Mouse (Mus musculus) layer of hippocampus, adult 2 months (tissue): ENCODE results near the gene Ntm. TPM values are rescaled to one million over a fixed set of nuclear protein-coding genes. Genes with fewer than 3 reads are reported as not detected.

Experiments used
- DNase-seq, 2 experiments: peaks; one replicate each; pipeline ENCODE4 v3.0.0; 2022; ENCODE audit warnings: low spot score in 2 of 2
- H3K27ac ChIP-seq: fragments of 200-600 bp; 2 replicates; pipeline ENCODE4 v1.8.1; 2022
- H3K4me3 ChIP-seq: fragments of 200-600 bp; 2 replicates; pipeline ENCODE4 v1.8.1; 2022; ENCODE audit warnings: mild to moderate bottlenecking
- CTCF ChIP-seq: fragments of 200-600 bp; conservative IDR thresholded peaks from 2 replicates; pipeline ENCODE4 v1.8.1; 2022; ENCODE audit warnings: antibody characterized with exemption, mild to moderate bottlenecking, moderate library complexity
- total RNA-seq, 2 experiments: library from RNA; stranded (reverse); gene quantifications; 2 replicates each; pipeline ENCODE4 v1.2.3; 2021

Gene Ntm
- total RNA-seq, 2 experiments from 2014 or later: 132 to 141 TPM

DNA sequence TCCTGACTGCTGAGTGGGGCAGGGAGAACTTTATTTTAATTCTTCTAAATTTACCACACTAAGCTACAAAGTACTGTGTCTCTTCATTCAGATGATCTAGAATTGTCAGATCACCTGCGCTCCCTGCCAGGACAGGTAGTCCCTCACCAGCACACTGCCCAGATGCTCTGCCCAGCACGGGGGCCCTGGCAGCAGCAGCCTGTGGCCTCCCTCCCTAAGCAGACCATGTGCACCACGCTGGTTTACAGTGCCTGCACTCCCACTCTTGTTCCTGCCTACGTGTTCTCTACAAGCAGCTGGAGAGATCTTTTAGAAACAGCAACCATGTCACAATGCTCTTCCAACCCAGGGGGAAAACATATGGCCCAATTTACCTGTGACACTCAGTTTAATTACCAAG lies 490.7 kb downstream of the Ntm start:
- no peak for DNase-seq
- no peak for TF ChIP-seq CTCF
- Histone ChIP-seq H3K27ac (peak overlapping the region; percentile 46; the same call in 1 of the 2 replicates), H3K4me3 (no peak overlapping the region)

DNA sequence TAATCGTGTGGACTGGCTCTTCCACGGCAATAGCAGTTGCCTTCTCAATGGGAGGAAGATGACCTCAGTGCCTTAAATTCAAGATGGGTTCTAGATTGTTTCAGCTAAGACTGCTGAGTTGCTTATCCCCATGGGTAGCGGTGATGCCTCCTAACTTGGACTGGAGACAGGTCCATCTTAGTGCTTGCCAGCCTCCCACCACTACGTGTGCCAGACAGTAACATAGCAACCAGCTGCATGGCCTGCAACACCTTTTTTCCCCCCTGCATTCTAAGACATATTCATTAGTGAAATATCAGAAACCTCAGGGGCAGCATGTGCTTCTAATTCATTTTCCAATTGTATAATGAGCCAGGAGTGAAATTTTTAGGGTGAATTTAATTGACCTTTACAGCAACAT lies 498.2 kb downstream of the Ntm start:
- DNase-seq: no peak
- no peak for TF ChIP-seq CTCF
- no peak overlapping the region for H3K27ac ChIP-seq
- no peak overlapping the region for H3K4me3 ChIP-seq

GRCm38 (mm10) chr9:29462970-29463593 lies 499.9 kb downstream of the Ntm start:
- Histone ChIP-seq H3K4me3 (no peak overlapping the region), H3K27ac (no peak overlapping the region)
- TF ChIP-seq CTCF: no peak
- DNase-seq: no peak

- Histone ChIP-seq H3K4me3 (no peak overlapping the region), H3K27ac (no peak overlapping the region)
- TF ChIP-seq CTCF: peak; percentile 87
- peak; percentile 43 to 72 for DNase-seq
Observed at GRCm38 (mm10) chr9:29457976-29458572, 504.9 kb downstream of the Ntm start.

GRCm38 (mm10) chr9:29456014-29456413 lies 506.9 kb downstream of the Ntm start:
- no peak overlapping the region for H3K27ac ChIP-seq
- H3K4me3 ChIP-seq: no peak overlapping the region
- TF ChIP-seq CTCF: no peak
- no peak for DNase-seq

DNA sequence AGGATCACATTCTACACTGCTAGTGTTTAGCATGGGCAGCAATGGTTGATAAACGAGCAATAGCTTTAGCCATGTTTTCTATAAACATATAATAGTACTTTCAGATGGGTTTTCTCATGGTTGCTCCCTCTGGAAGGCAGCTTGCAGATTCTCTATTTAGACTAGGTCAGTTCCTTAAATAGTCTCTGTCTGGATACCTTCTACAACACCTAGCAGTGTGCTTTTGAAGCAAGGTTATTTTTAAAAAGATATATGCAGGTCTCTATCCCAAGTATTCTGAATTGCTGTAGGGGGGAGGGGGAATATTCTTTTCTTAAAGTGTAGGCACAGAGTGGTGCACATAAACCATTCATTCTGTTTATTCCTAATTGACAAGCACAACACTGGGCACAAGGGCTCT lies 511.7 kb downstream of the Ntm start:
- TF ChIP-seq CTCF: no peak
- DNase-seq: no peak
- no peak overlapping the region for H3K27ac ChIP-seq
- H3K4me3 ChIP-seq: no peak overlapping the region

- Histone ChIP-seq H3K27ac (no peak overlapping the region), H3K4me3 (no peak overlapping the region)
- DNase-seq: no peak
- TF ChIP-seq CTCF: no peak
Observed at GRCm38 (mm10) chr9:29444001-29444400, 518.9 kb downstream of the Ntm start.

GRCm38 (mm10) chr9:29439401-29439800 lies 523.5 kb downstream of the Ntm start:
- no peak overlapping the region; the same call in 1 of the 2 replicates for H3K27ac ChIP-seq
- TF ChIP-seq CTCF: no peak
- DNase-seq: peak; percentile 22 to 35
- H3K4me3 ChIP-seq: no peak overlapping the region

GRCm38 (mm10) chr9:29434611-29435010 lies 528.3 kb downstream of the Ntm start:
- no peak for DNase-seq
- TF ChIP-seq CTCF: no peak
- H3K4me3 ChIP-seq: no peak overlapping the region
- peak overlapping the region; percentile 32; the same call in 1 of the 2 replicates for H3K27ac ChIP-seq

- TF ChIP-seq CTCF: no peak
- Histone ChIP-seq H3K27ac (no peak overlapping the region), H3K4me3 (no peak overlapping the region)
- DNase-seq: no peak
Observed at GRCm38 (mm10) chr9:29433910-29434309, 529.0 kb downstream of the Ntm start.

GRCm38 (mm10) chr9:29433156-29433555 lies 529.8 kb downstream of the Ntm start:
- H3K27ac ChIP-seq: no peak overlapping the region
- no peak overlapping the region for H3K4me3 ChIP-seq
- no peak for TF ChIP-seq CTCF
- DNase-seq: no peak

DNA sequence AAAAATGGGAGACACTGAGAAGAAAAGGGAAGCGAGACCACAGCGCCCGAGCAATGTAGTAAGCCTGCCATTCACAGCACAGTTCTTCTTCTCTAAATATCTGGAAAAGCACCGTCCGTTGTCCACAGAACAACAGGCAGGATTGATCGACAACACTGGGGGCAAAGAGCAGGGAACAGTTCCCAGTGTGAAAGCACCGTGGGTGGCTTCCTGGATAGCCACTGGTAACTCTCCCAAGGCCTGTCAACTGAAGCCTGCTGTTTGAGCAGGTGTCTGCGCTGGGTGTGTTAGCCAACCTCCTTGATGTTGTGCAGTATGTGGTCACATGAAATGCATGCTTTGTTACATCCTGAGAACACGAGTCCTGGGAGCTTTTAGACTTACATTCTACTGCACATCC lies 531.4 kb downstream of the Ntm start:
- DNase-seq: no peak
- Histone ChIP-seq H3K4me3 (no peak overlapping the region), H3K27ac (no peak overlapping the region)
- TF ChIP-seq CTCF: no peak

GRCm38 (mm10) chr9:29430189-29430588 lies 532.8 kb downstream of the Ntm start:
- H3K4me3 ChIP-seq: no peak overlapping the region
- no peak for TF ChIP-seq CTCF
- DNase-seq: no peak
- no peak overlapping the region for H3K27ac ChIP-seq

DNA sequence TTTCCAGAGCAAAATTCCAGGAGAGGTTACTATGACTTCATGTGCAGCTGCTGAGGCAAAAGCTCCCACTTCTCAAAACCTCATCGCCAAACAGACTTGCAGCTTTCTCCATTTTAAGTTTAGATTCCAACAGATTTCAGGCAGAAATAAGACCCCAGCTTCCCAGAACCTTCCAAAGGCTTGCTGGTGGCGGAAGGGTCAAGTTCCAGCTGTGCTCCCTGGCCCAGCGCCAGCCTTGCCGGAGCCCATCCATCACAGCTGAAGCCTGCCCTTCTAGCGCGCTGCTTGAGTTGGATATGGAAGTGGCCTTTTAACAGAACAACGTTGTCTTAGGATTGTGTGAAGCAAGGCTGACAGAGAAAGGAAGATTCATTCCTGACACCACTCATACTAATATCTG lies 534.6 kb downstream of the Ntm start:
- Histone ChIP-seq H3K4me3 (no peak overlapping the region), H3K27ac (no peak overlapping the region)
- no peak for TF ChIP-seq CTCF
- peak in 1 of 2 experiments; percentile 21 for DNase-seq
